Mouse (Mus musculus) heart, postnatal 0 days (tissue): ENCODE measurements at regions not wholly inside any gene's neighbourhood (a gene's known extent, or its start where the extent isn't known, plus 50 kb on each side); places are given as distances from the start of the nearest gene placed in this dataset.

Source experiments
- ATAC-seq: fragments of 200-750 bp; cut with Nextera tagmentation; 2 replicates; pipeline ENCODE4 v1.8.0; 2017; ENCODE audit warnings: low read depth, moderate number of reproducible peaks, moderate library complexity; ENCODE audit not compliant: insufficient read depth
- DNase-seq: peaks from one replicate; pipeline ENCODE4 v3.0.0-alpha.2; 2016; ENCODE audit warnings: low spot score
- H3K27ac ChIP-seq: fragments of 300-500 bp; sonication (generic); 2 replicates; pipeline ENCODE4 v1.5.1; 2014; ENCODE audit warnings: low read depth, mild to moderate bottlenecking
- H3K27me3 ChIP-seq: fragments of 300-500 bp; sonication (generic); 2 replicates; pipeline ENCODE4 v1.6.1; 2014; ENCODE audit warnings: low read length, mixed read lengths; ENCODE audit not compliant: control insufficient read depth, insufficient read depth
- H3K36me3 ChIP-seq: fragments of 300-500 bp; sonication (generic); replicated peaks from 2 replicates; pipeline ENCODE4 v1.6.1; 2014; ENCODE audit warnings: low read length, mixed read lengths; ENCODE audit not compliant: control insufficient read depth, insufficient read depth
- H3K4me1 ChIP-seq: fragments of 300-500 bp; sonication (generic); 2 replicates; pipeline ENCODE4 v1.6.1; 2014; ENCODE audit warnings: antibody characterized with exemption; ENCODE audit not compliant: control insufficient read depth, insufficient read depth
- H3K4me2 ChIP-seq: fragments of 300-500 bp; sonication (generic); 2 replicates; pipeline ENCODE4 v1.6.1; 2014; ENCODE audit warnings: low read depth, mild to moderate bottlenecking, low read length, moderate library complexity
- H3K4me3 ChIP-seq: fragments of 300-500 bp; sonication (generic); 2 replicates; pipeline ENCODE4 v1.5.1; 2014; ENCODE audit warnings: low read depth, low read length
- H3K9ac ChIP-seq: fragments of 300-500 bp; sonication (generic); replicated peaks from 2 replicates; pipeline ENCODE4 v1.6.1; 2014; ENCODE audit warnings: low read depth, low read length, mixed read lengths
- H3K9me3 ChIP-seq: fragments of 300-500 bp; sonication (generic); replicated peaks from 2 replicates; pipeline ENCODE4 v1.6.1; 2016; ENCODE audit warnings: low read length; ENCODE audit not compliant: control insufficient read depth
- CTCF ChIP-seq: IDR thresholded peaks from 2 replicates; pipeline ENCODE4 v1.5.1; 2016; ENCODE audit warnings: antibody characterized with exemption, control low read depth, low read depth
- EP300 ChIP-seq: IDR thresholded peaks from 2 replicates; pipeline ENCODE4 v1.6.1; 2016; ENCODE audit warnings: antibody characterized with exemption, low read depth
- WGBS: fragments of 180-500 bp; shearing (Covaris S2); extraction: QIAGEN DNeasy Blood & Tissue Kit; methylation state at CpG from one replicate; pipeline ENCODE4 v1.1.7; 2014; 5-methylcytosine and 5-hydroxymethylcytosine counted together

GRCm38 (mm10) chr3:35343936-35344335, 410.0 kb upstream of the Atp11b start:
- no peak for TF ChIP-seq CTCF
- TF ChIP-seq EP300: no peak
- no peaks in the 10 kb centered on the region for H3K36me3 ChIP-seq

GRCm38 (mm10) chr3:35349114-35349513, 404.8 kb upstream of the Atp11b start:
- no peak overlapping the region for H3K27ac ChIP-seq
- no peaks in the 10 kb centered on the region for H3K27me3 ChIP-seq
- H3K4me1 ChIP-seq: no peaks in the 10 kb centered on the region
- no peak for ATAC-seq
- no peak overlapping the region for H3K4me3 ChIP-seq
- no peak overlapping the region for H3K4me2 ChIP-seq
- 71% methylated on average over 7 of the region's 7 CpGs for WGBS
- H3K9ac ChIP-seq: no peak overlapping the region
- no peak for DNase-seq
- no peaks in the 10 kb centered on the region for H3K36me3 ChIP-seq
- no peaks in the 10 kb centered on the region for H3K9me3 ChIP-seq
- TF ChIP-seq EP300 (no peak), CTCF (no peak)

More at GRCm38 (mm10) chr3:35343936-35344335, 410.0 kb upstream of the Atp11b start:
- Histone ChIP-seq H3K4me2 (no peak overlapping the region), H3K9me3 (no peaks in the 10 kb centered on the region), H3K4me3 (no peak overlapping the region), H3K4me1 (no peaks in the 10 kb centered on the region), H3K27me3 (no peaks in the 10 kb centered on the region), H3K9ac (no peak overlapping the region), H3K27ac (no peak overlapping the region)
- 68% methylated on average over 5 of the region's 5 CpGs for WGBS
- no peak for ATAC-seq
- DNase-seq: no peak

GRCm38 (mm10) chr3:35353442-35353841, 400.5 kb upstream of the Atp11b start:
- H3K4me3 ChIP-seq: no peak overlapping the region
- no peaks in the 10 kb centered on the region for H3K9me3 ChIP-seq
- H3K9ac ChIP-seq: no peak overlapping the region
- no peak overlapping the region for H3K4me2 ChIP-seq
- no peak for DNase-seq
- 82% methylated on average over 9 of the region's 9 CpGs for WGBS
- ATAC-seq: no peak
- H3K4me1 ChIP-seq: no peaks in the 10 kb centered on the region
- TF ChIP-seq CTCF (no peak), EP300 (no peak)
- no peaks in the 10 kb centered on the region for H3K27me3 ChIP-seq
- no peak overlapping the region for H3K27ac ChIP-seq
- no peaks in the 10 kb centered on the region for H3K36me3 ChIP-seq

- H3K27ac ChIP-seq: no peak overlapping the region
- no peaks in the 10 kb centered on the region for H3K4me1 ChIP-seq
- 54% methylated on average over 7 of the region's 7 CpGs for WGBS
- no peak overlapping the region for H3K4me2 ChIP-seq
- no peaks in the 10 kb centered on the region for H3K9me3 ChIP-seq
- H3K36me3 ChIP-seq: no peaks in the 10 kb centered on the region
- TF ChIP-seq EP300 (no peak), CTCF (no peak)
- DNase-seq (no peak), ATAC-seq (no peak)
- H3K9ac ChIP-seq: no peak overlapping the region
- H3K27me3 ChIP-seq: no peaks in the 10 kb centered on the region
- H3K4me3 ChIP-seq: no peak overlapping the region
These were observed 400.0 kb upstream of the Atp11b start for GRCm38 (mm10) chr3:35353920-35354319.

- Histone ChIP-seq H3K9ac (no peak overlapping the region), H3K36me3 (no peaks in the 10 kb centered on the region), H3K27me3 (no peaks in the 10 kb centered on the region), H3K4me2 (no peak overlapping the region), H3K4me1 (no peaks in the 10 kb centered on the region), H3K27ac (no peak overlapping the region), H3K9me3 (no peaks in the 10 kb centered on the region), H3K4me3 (no peak overlapping the region)
- TF ChIP-seq CTCF: no peak
- no peak for TF ChIP-seq EP300
- ATAC-seq: no peak
- DNase-seq: no peak
- 73% methylated on average over 5 of the region's 5 CpGs for WGBS
These were observed 399.6 kb upstream of the Atp11b start for GRCm38 (mm10) chr3:35354356-35354755.

- Histone ChIP-seq H3K4me3 (no peak overlapping the region), H3K36me3 (no peaks in the 10 kb centered on the region), H3K9me3 (no peaks in the 10 kb centered on the region), H3K9ac (no peak overlapping the region), H3K27ac (no peak overlapping the region), H3K4me1 (no peaks in the 10 kb centered on the region), H3K27me3 (no peaks in the 10 kb centered on the region), H3K4me2 (no peak overlapping the region)
- WGBS: 85% methylated on average over 15 of the region's 15 CpGs
- TF ChIP-seq EP300 (no peak), CTCF (no peak)
- no peak for ATAC-seq
- DNase-seq: no peak
These were observed 396.8 kb upstream of the Atp11b start for GRCm38 (mm10) chr3:35357111-35357510.
